30 mouse cellular contexts compared by ENCODE assay signal in genomic region chr12:82751846-82752245, GRCm38 (mm10).
"Had no signal": no experiment of that assay in that cellular context is flagged by ENCODE, and none has a peak within 500 bp of the region (broad histone marks: within the 10 kb centered on the region; RNA-seq: fewer than 3 reads in every experiment).

No protein-coding gene starts in this region.

- H3K4me1 ChIP-seq: limb, embryonic 10.5 days; limb, embryonic 13.5 days; limb, embryonic 15.5 days; liver, embryonic 12.5 days; liver, embryonic 13.5 days; liver, embryonic 15.5 days; lung, embryonic 15.5 days; megakaryocyte, embryonic 14.5 days; midbrain, embryonic 10.5 days; midbrain, embryonic 12.5 days; neural tube, embryonic 12.5 days had no signal

- ATAC-seq: liver, embryonic 12.5 days; liver, postnatal 0 days; lung, postnatal 0 days; midbrain, embryonic 15.5 days; midbrain, embryonic 16.5 days had no signal

- H3K36me3 ChIP-seq: limb, embryonic 10.5 days; limb, embryonic 12.5 days; limb, embryonic 13.5 days; limb, embryonic 15.5 days; liver, embryonic 12.5 days; liver, embryonic 13.5 days; liver, embryonic 15.5 days; lung, embryonic 15.5 days; midbrain, embryonic 10.5 days; midbrain, embryonic 12.5 days; midbrain, embryonic 15.5 days; neural tube, embryonic 12.5 days had no signal

- H3K4me3 ChIP-seq: limb, embryonic 10.5 days; limb, embryonic 12.5 days; limb, embryonic 13.5 days; limb, embryonic 15.5 days; liver, embryonic 12.5 days; liver, embryonic 13.5 days; liver, embryonic 15.5 days; lung, embryonic 15.5 days; megakaryocyte, embryonic 14.5 days; midbrain, embryonic 10.5 days; midbrain, embryonic 12.5 days; midbrain, embryonic 15.5 days; myocyte; neural tube, embryonic 12.5 days had no signal

- H3K27ac ChIP-seq: limb, embryonic 10.5 days; limb, embryonic 12.5 days; limb, embryonic 13.5 days; limb, embryonic 15.5 days; liver, embryonic 12.5 days; liver, embryonic 13.5 days; liver, embryonic 14.5 days; liver, embryonic 15.5 days; lung, embryonic 15.5 days; macrophage; midbrain, embryonic 10.5 days; midbrain, embryonic 12.5 days; midbrain, embryonic 15.5 days; neural tube, embryonic 12.5 days had no signal

- H3K9me3 ChIP-seq: limb, embryonic 10.5 days; limb, embryonic 12.5 days; limb, embryonic 13.5 days; limb, embryonic 15.5 days; liver, embryonic 12.5 days; liver, embryonic 13.5 days; liver, embryonic 15.5 days; lung, embryonic 15.5 days; midbrain, embryonic 10.5 days; midbrain, embryonic 12.5 days; midbrain, embryonic 15.5 days; neural tube, embryonic 12.5 days had no signal

- H3K9ac ChIP-seq: limb, embryonic 12.5 days; limb, embryonic 13.5 days; limb, embryonic 15.5 days; liver, embryonic 12.5 days; liver, embryonic 13.5 days; liver, embryonic 14.5 days; liver, embryonic 15.5 days; liver, postnatal 0 days; lung, embryonic 14.5 days; lung, embryonic 15.5 days; midbrain, embryonic 12.5 days; midbrain, embryonic 15.5 days; neural tube, embryonic 12.5 days had no signal

- H3K4me2 ChIP-seq: limb, embryonic 12.5 days; limb, embryonic 13.5 days; limb, embryonic 15.5 days; liver, embryonic 11.5 days; liver, embryonic 12.5 days; liver, embryonic 13.5 days; liver, embryonic 15.5 days; lung, embryonic 14.5 days; lung, embryonic 15.5 days; midbrain, embryonic 12.5 days; midbrain, embryonic 15.5 days; neural tube, embryonic 12.5 days had no signal

- DNase-seq: left cerebral cortex, postnatal 4 days; liver; liver, embryonic 13.5 days; liver, postnatal 0 days; lung, adult 18-20 months; lung, adult 2 months; lung, embryonic 14.5 days; lung, postnatal 10 days; lung, postnatal 14 days; lung, postnatal 36 days; lung, postnatal 4 days; midbrain, embryonic 14.5 days had no signal

- H3K27me3 ChIP-seq: limb, embryonic 12.5 days; limb, embryonic 13.5 days; limb, embryonic 15.5 days; liver, embryonic 12.5 days; liver, embryonic 13.5 days; liver, embryonic 15.5 days; lung, embryonic 15.5 days; megakaryocyte, embryonic 14.5 days; midbrain, embryonic 12.5 days; midbrain, embryonic 15.5 days; neural tube, embryonic 12.5 days had no signal
